In the genomic region with DNA sequence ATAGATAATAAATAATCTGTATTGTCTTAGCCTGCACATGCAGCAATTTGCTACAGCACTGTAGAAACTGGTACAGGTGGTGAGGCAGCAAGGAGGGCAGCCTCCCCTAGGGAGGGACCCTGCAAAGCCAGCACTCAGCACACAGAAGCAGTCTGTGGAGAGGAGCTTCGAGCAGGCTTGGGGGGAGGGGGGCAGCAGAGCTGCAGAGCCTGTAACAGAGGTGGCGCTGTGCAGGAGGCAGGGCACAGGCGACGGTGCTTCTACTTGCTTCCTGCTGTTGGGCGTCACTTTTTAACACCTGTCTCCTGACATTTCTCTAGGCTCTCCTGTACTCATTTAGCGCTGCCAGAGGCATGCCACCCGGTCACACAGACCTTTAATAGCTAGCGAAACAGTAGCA, we compare ENCODE assay signal across 8 mouse cellular contexts.
A peak's percentile ranks its signal among the peaks of the same experiment; 100 is the strongest.
DNase-seq lines count a peak whose midpoint lies in the region; ATAC-seq lines count a peak whose summit lies in the region.

No protein-coding gene starts in this region.

- no peaks in the 10 kb centered on the region for H3K27me3 ChIP-seq in intestine, embryonic 16.5 days (replicated peaks; ENCODE audit: control insufficient read depth, insufficient read depth, low read length)
- H3K27me3 ChIP-seq in midbrain, embryonic 16.5 days (ENCODE audit: control insufficient read depth, insufficient read depth, low read depth, low read length), result no peaks in the 10 kb centered on the region

- H3K4me2 ChIP-seq in intestine, embryonic 16.5 days (ENCODE audit: low read depth, low read length), result peak overlapping the region; percentile 43
- peak overlapping the region; percentile 56 for H3K4me2 ChIP-seq in midbrain, embryonic 16.5 days (ENCODE audit: low read length)

- H3K9me3 ChIP-seq in intestine, embryonic 16.5 days (ENCODE audit: control insufficient read depth, low read length), result no peaks in the 10 kb centered on the region
- H3K9me3 ChIP-seq in midbrain, embryonic 16.5 days (replicated peaks; ENCODE audit: control insufficient read depth, low read length, poor library complexity, severe bottlenecking), result no peaks in the 10 kb centered on the region

- H3K27ac ChIP-seq in intestine, embryonic 16.5 days (ENCODE audit: low read length), result no peak overlapping the region
- no peak overlapping the region for H3K27ac ChIP-seq in midbrain, embryonic 16.5 days (ENCODE audit: low read length)

- H3K4me3 ChIP-seq in intestine, embryonic 16.5 days (ENCODE audit: low read length), result peak overlapping the region; percentile 19
- H3K4me3 ChIP-seq in midbrain, embryonic 16.5 days (ENCODE audit: low read depth, low read length), result peak overlapping the region; percentile 22

- H3K36me3 ChIP-seq in intestine, embryonic 16.5 days (ENCODE audit: control insufficient read depth, insufficient read depth, low read length), result no peaks in the 10 kb centered on the region
- no peaks in the 10 kb centered on the region for H3K36me3 ChIP-seq in midbrain, embryonic 16.5 days (ENCODE audit: control insufficient read depth, insufficient read depth, low read length)

- H3K9ac ChIP-seq in intestine, embryonic 16.5 days (ENCODE audit: low read depth, low read length), result peak overlapping the region; percentile 38; the same call in 1 of the 2 replicates
- H3K9ac ChIP-seq in midbrain, embryonic 16.5 days (ENCODE audit: low read depth, low read length), result peak overlapping the region; percentile 50

- ATAC-seq in intestine, embryonic 16.5 days, result 0 out of 2 replicates have a peak, but pooled peaks have one; percentile 52
- peak; percentile 74 for ATAC-seq in midbrain, embryonic 16.5 days

- 7% methylated on average over 8 of the region's 8 CpGs for WGBS in intestine, embryonic 16.5 days
- 2% methylated on average over 8 of the region's 8 CpGs for WGBS in midbrain, embryonic 16.5 days

- peaks cover 7% of the 10 kb centered on the region; the same call in 1 of the 2 replicates for H3K4me1 ChIP-seq in intestine, embryonic 16.5 days (ENCODE audit: control insufficient read depth, insufficient read depth, low read length)
- peaks cover 11% of the 10 kb centered on the region for H3K4me1 ChIP-seq in midbrain, embryonic 16.5 days (ENCODE audit: control insufficient read depth, insufficient read depth, low read length)

- peak; percentile 9 for DNase-seq in adrenal gland, postnatal 25 days
- DNase-seq in adrenal gland, adult 18-20 months (ENCODE audit: low spot score in 2 of 2), result no peak
- peak; percentile 7 to 25 for DNase-seq in right cerebral cortex, adult 2 months (ENCODE audit: low spot score in 2 of 2)
- DNase-seq in right cerebral cortex, postnatal 25 days, result no peak
- peak; percentile 35 to 60 for DNase-seq in thymus, postnatal 36 days
- DNase-seq in left cerebral cortex, adult 8-10 months (ENCODE audit: low spot score in 2 of 2), result no peak

Comparison
In these comparisons a context has a peak if more than half of its experiments do, and no peak if none do; other contexts are left out.
1. DNase-seq: peak in adrenal gland, postnatal 25 days (single experiment), right cerebral cortex, adult 2 months (2 of 2) and thymus, postnatal 36 days (2 of 2); none in adrenal gland, adult 18-20 months (0 of 2), right cerebral cortex, postnatal 25 days (single experiment) and left cerebral cortex, adult 8-10 months (0 of 2).